Mouse (Mus musculus): ENCODE measurements around the gene Med12l. TPM values are rescaled to one million over a fixed set of nuclear protein-coding genes. Genes with fewer than 3 reads are reported as not detected.

Gene Med12l
- 2.4 and 2.5 TPM in 2 replicates for polyA plus RNA-seq (2015; fragmentation: Nextera tagmentation; extraction: Ambion mirVana)

DNA sequence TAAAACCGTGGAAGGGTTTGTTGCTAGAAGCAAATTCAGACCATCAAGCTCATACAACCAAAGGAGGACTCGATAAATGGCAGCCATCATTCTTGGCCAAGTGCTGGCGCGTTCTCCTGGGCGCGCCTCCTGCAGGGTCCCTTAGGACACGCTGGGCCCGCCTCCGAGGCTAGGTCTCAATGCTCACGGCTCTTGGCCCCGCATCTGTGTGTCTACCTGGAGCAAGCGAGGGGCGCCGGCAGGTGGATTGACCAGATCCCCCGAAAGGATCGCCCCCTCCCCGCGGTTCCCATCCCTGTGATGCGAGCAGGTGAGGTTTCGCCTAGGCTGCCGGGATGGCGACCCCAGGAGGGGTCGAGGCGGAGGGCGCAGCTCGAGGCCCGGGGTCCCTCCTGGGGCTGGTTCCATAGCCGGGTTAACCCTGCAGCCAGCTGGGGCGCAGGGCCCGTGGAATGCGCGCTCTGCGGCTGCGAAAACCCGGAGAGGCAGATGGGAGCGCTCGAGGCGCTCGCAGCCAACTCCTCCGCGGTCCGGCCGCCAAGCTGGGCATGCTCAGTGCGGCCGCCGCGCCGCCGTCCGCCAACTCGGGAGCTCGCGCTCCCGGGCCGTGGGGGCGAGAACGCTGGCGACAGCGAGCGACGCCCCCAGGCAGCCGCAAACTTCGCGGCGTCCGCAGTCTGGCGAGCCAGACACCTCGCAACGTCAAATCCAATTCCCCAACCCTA lies at the start of gene Med12l:
Med12l (plus strand) TSS at position 555 of the 725 bp plus-strand sequence.
- ATAC-seq (replicated peaks; ENCODE audit: low FRiP score): peak; percentile 75
- WGBS: under 1% methylated on average over 69 of the region's 69 CpGs
- H3K27ac ChIP-seq: peak within 1 kb of the TSS; percentile 97
- H3K4me1 ChIP-seq: peaks cover 18% of the 10 kb centered on the region
- H3K9ac ChIP-seq: peak within 1 kb of the TSS; percentile 70
- H3K27me3 ChIP-seq: peaks cover 18% of the 10 kb centered on the region
- no peaks in the 10 kb centered on the region for H3K9me3 ChIP-seq (replicated peaks)
- H3K4me3 ChIP-seq (replicated peaks): peak within 1 kb of the TSS; percentile 72
- H3K4me2 ChIP-seq: peak within 1 kb of the TSS; percentile 98
- no peaks in the 10 kb centered on the region for H3K36me3 ChIP-seq

DNA sequence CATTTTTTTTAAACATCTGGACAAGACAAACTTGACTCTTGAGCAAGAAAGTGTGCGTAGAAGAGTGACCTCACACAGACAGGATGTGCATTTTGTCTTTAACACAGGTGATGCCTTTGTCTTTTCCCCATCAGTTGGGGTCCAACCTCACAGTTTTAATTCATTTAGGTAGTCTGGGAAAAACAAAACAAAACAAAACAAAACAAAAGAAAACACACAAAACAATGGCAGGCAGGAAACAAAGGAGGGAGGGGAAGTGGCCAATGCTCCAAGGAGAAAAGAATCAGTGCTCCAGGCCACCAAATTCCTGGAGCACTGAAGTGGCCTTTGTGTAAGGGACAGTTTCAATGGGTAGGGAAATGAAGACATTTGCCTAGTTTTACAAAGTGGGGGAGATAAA lies 44.5 kb upstream of the Med12l start:
- ATAC-seq (replicated peaks; ENCODE audit: low FRiP score): no peak
- H3K36me3 ChIP-seq: no peaks in the 10 kb centered on the region
- no peak overlapping the region for H3K4me2 ChIP-seq
- no peak overlapping the region for H3K4me3 ChIP-seq (replicated peaks)
- H3K27ac ChIP-seq: no peak overlapping the region
- H3K9ac ChIP-seq: no peak overlapping the region
- 76% methylated on average over 1 of the region's 1 CpGs for WGBS
- no peaks in the 10 kb centered on the region for H3K4me1 ChIP-seq
- no peaks in the 10 kb centered on the region for H3K27me3 ChIP-seq
- H3K9me3 ChIP-seq (replicated peaks): no peaks in the 10 kb centered on the region

DNA sequence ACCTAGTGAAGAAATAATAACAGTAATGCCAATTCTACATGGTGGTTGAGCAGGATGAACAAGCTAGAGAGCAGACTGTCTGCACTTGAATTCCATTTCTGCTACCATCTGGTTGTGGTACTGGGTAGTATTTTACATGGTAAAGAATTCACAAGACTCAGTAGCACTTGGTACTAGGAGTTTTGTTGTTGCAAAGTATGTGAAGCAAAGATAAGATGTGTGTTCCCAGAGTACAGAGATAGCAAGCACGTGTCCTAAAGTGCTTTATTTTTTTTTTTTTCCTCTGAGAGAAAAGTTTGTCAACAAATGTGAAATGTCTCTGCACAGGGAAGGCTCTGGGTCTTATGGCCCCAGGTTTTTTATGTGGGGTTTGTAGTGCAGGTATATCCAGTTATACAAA lies 28.2 kb upstream of the Med12l start:
- ATAC-seq (replicated peaks; ENCODE audit: low FRiP score): no peak
- Histone ChIP-seq H3K36me3 (no peaks in the 10 kb centered on the region), H3K27ac (no peak overlapping the region), H3K27me3 (no peaks in the 10 kb centered on the region), H3K9ac (no peak overlapping the region), H3K4me2 (no peak overlapping the region), H3K9me3 (replicated peaks) (no peaks in the 10 kb centered on the region), H3K4me3 (replicated peaks) (no peak overlapping the region), H3K4me1 (no peaks in the 10 kb centered on the region)
- WGBS: 71% methylated on average over 1 of the region's 1 CpGs

DNA sequence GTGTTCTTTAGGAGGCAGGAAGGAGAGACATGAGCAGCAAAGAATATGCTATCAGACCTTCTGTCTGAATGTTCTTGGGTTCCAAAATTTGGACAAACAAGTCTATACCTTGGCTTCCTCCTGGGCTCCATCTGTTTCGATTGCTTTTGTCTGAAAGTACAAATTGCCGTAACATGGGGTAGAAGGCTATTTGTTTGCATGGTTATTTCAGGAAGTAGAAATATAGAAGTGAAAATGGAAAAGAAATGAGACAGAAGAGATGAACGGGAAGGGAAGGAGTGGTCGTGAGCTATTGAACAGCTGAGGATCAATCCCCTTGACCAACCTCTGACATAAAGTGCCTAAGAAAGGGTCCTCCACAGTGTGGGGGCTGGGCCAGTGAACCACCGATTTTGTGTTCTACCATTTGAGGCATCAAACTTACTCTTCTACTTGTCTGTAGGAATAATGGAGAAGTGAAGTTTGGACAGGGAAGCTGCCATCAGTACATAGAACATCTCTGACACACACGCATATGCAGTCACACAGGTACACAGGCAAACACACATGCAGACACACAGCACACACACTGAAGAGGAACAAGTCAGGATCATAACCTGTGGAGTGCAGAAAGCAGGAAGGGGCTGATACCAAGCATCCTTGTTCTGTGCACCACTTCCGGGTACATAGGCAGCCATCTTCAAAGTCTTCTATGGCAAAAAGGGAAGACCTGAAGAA lies 27.6 kb upstream of the Med12l start:
- Histone ChIP-seq H3K9me3 (replicated peaks) (no peaks in the 10 kb centered on the region), H3K9ac (no peak overlapping the region), H3K4me3 (replicated peaks) (no peak overlapping the region), H3K27me3 (no peaks in the 10 kb centered on the region), H3K36me3 (no peaks in the 10 kb centered on the region), H3K27ac (no peak overlapping the region), H3K4me1 (0 out of 2 replicates have a peak, but pooled peaks cover 2% of the 10 kb centered on the region), H3K4me2 (no peak overlapping the region)
- ATAC-seq (replicated peaks; ENCODE audit: low FRiP score): no peak
- WGBS: 92% methylated on average over 7 of the region's 7 CpGs

DNA sequence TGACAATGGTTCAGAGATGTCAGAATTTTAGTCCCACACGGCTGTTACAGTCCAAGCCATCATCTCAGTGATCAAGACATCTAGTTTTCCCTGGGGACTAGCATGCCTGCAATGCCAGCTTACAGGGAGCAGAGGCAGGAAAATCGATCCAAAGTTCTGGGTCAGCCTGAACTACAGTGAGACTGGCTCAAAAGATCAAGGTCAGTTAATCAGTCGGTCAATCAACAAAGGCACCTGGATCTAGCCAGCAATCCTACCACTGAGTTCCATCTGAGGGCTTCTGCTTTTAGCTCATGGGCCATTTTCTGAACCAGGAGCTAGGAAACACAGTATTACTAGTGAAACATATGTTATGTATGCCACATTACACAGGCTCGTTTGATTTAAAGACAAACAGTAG lies 25.0 kb upstream of the Med12l start:
- H3K9ac ChIP-seq: no peak overlapping the region
- ATAC-seq (replicated peaks; ENCODE audit: low FRiP score): no peak
- WGBS: 78% methylated on average over 4 of the region's 4 CpGs
- 0 out of 2 replicates have a peak, but pooled peaks cover 3% of the 10 kb centered on the region for H3K4me1 ChIP-seq
- H3K9me3 ChIP-seq (replicated peaks): no peaks in the 10 kb centered on the region
- no peaks in the 10 kb centered on the region for H3K36me3 ChIP-seq
- peaks cover 6% of the 10 kb centered on the region; the same call in 1 of the 2 replicates for H3K27me3 ChIP-seq
- no peak overlapping the region for H3K4me2 ChIP-seq
- H3K27ac ChIP-seq: no peak overlapping the region
- no peak overlapping the region for H3K4me3 ChIP-seq (replicated peaks)

DNA sequence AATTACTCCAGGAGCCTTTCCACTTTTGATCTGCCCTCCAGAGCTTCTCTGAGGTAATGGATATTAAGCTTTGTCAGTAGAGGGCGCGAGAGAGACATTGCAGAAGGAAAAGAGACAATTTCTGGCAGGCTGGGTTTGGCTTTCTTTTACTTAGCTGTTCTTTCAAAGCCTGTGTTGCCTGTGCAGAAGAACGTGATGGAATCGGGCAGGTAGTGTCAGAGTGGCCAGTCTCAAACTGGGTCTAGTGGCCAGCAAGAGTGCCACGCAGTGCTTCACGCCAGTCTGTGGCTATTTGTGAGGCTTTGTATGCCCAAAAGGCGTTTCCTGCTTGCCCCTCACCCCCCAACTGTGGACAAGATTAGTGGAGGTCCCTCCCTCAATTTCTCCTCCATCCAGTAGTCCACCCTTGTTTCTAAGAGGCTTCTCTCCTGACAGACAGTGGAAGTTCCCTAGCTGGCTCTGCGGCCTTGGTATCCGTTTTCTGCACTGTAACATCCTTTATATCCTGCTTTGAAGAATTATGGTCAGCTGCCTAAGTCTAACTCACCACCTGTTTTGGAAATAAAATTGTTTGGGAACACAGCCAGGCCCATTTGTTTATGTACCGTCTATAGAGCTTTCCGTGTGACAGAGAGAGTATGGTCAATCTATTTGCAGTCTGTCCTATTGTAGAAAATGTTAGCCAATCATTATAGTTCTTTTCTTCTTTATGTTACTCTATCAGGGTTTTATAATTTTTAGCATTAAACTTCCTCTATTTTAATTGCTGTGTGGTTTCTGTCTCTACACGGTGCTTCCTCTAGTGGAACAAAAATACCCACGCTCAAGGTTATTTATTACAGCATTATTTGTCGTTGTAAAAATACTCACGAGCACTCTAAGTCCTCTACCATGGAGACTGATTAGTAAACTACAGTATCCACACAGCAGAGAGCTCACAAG lies 22.5 kb upstream of the Med12l start:
- ATAC-seq (replicated peaks; ENCODE audit: low FRiP score): peak; percentile 58; the same call in 1 of the 2 replicates
- Histone ChIP-seq H3K9me3 (replicated peaks) (no peaks in the 10 kb centered on the region), H3K4me1 (0 out of 2 replicates have a peak, but pooled peaks cover 3% of the 10 kb centered on the region), H3K4me3 (replicated peaks) (no peak overlapping the region), H3K27ac (no peak overlapping the region), H3K4me2 (peak overlapping the region; percentile 39), H3K36me3 (no peaks in the 10 kb centered on the region), H3K9ac (no peak overlapping the region), H3K27me3 (peaks cover 16% of the 10 kb centered on the region)
- WGBS: 37% methylated on average over 15 of the region's 15 CpGs

DNA sequence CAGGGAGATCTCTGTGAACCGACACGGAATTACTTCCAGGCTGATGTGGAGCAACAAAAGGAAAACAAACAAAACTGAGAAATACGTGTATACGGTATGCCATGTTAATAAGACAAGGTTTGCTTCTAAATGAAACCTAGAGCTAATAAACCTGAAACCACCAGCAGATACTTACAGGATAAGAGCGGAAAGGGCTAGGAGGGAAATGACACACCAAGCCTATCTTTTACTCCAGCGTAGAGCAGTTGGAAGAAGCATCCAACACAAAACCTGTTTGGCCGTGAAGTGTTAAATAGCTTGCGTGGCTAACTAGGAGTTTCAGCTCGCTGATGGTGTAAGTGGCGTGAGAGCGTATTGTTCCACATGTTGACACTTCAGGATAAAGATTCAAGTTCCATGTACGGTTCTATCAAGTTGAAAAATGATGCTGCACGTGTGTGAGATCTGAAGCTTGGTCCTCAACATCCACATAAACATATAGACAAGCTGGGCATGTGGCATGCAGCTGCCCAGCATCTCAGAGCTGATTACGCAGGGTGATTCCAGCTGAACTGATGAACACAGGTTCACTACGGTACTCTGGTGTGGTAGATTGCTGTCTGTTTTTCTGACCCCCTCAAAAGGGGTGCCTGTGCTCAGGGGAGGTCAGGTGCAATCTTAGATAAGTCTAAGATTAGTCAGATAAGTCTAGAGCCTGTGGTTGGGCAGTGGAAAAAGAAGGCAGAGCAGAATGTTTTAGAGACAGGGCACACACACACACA lies 21.6 kb upstream of the Med12l start:
- H3K27me3 ChIP-seq: peaks cover 20% of the 10 kb centered on the region
- no peak overlapping the region for H3K4me3 ChIP-seq (replicated peaks)
- no peak overlapping the region for H3K4me2 ChIP-seq
- 78% methylated on average over 15 of the region's 15 CpGs for WGBS
- no peaks in the 10 kb centered on the region for H3K36me3 ChIP-seq
- no peak overlapping the region for H3K27ac ChIP-seq
- H3K9me3 ChIP-seq (replicated peaks): no peaks in the 10 kb centered on the region
- H3K9ac ChIP-seq: no peak overlapping the region
- 0 out of 2 replicates have a peak, but pooled peaks cover 3% of the 10 kb centered on the region for H3K4me1 ChIP-seq
- ATAC-seq (replicated peaks; ENCODE audit: low FRiP score): no peak

DNA sequence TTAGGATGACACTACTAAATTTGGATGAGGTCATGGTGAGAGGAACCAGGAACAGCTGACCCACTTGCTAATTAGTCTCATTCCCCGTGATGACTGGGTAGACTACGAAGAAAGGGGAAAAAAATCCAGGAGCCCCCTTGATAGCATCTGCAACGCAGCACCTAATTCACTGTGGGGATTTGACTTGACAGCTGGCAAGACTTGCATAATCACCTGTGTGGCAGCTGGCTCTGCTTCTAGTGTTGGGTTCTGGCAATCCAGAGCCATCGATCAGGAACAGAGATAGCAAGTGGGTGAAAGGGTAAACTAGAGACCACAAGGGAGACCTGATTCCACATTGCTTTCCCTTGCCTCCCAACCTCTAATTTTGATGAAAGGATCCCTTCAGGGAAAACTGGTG lies 19.8 kb upstream of the Med12l start:
- no peaks in the 10 kb centered on the region for H3K9me3 ChIP-seq (replicated peaks)
- no peak overlapping the region for H3K4me3 ChIP-seq (replicated peaks)
- WGBS: 66% methylated on average over 4 of the region's 4 CpGs
- H3K9ac ChIP-seq: no peak overlapping the region
- H3K4me2 ChIP-seq: no peak overlapping the region
- no peak for ATAC-seq (replicated peaks; ENCODE audit: low FRiP score)
- no peaks in the 10 kb centered on the region for H3K36me3 ChIP-seq
- H3K27ac ChIP-seq: no peak overlapping the region
- H3K27me3 ChIP-seq: peaks cover 20% of the 10 kb centered on the region
- 0 out of 2 replicates have a peak, but pooled peaks cover 3% of the 10 kb centered on the region for H3K4me1 ChIP-seq

DNA sequence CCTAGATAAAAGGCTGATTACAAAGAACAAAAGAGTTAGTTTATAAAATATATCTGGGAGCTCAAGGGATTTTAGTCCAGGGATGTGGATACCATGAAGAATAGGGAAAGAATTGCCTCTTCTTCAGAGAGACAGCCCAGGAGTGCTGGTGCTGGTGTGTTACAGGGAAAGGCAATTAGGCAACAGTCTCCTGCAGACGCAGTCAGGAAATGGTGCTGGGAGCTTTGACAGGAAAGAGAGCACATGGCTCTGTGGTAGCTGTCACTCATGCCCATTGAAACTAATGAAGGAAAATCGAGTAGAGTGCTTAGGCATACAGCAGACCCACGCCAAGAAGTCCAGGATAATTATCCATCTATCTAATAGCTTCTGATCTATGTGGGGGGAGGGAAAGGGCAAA lies 16.3 kb upstream of the Med12l start:
- H3K27ac ChIP-seq: no peak overlapping the region
- H3K27me3 ChIP-seq: peaks cover 20% of the 10 kb centered on the region
- no peaks in the 10 kb centered on the region for H3K36me3 ChIP-seq
- no peak overlapping the region for H3K9ac ChIP-seq
- no peak overlapping the region for H3K4me2 ChIP-seq
- H3K9me3 ChIP-seq (replicated peaks): no peaks in the 10 kb centered on the region
- H3K4me1 ChIP-seq: no peaks in the 10 kb centered on the region
- WGBS: 50% methylated on average over 3 of the region's 3 CpGs
- H3K4me3 ChIP-seq (replicated peaks): no peak overlapping the region
- ATAC-seq (replicated peaks; ENCODE audit: low FRiP score): no peak

DNA sequence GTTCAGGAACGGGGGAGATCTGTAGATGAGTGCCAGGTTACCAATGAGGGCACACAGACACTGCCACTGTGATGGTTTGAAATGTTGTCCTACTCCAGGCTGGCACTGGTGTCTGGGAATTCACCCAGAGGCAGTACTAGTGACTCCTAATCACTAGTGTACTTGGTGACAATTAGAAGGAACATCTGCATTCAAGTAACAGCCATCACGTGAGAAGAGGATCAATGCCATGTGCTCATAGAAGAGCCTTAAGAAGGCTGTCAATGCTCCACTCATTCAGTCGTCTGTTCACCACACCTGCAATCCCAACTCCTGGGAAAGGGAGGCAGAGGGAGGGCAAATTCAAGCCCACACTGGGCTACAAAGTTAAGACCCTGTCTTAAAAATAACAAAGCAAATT lies 15.1 kb upstream of the Med12l start:
- Histone ChIP-seq H3K9ac (no peak overlapping the region), H3K36me3 (no peaks in the 10 kb centered on the region), H3K9me3 (replicated peaks) (no peaks in the 10 kb centered on the region), H3K4me1 (no peaks in the 10 kb centered on the region), H3K4me2 (no peak overlapping the region), H3K4me3 (replicated peaks) (no peak overlapping the region), H3K27ac (no peak overlapping the region), H3K27me3 (peaks cover 15% of the 10 kb centered on the region)
- WGBS: 64% methylated on average over 3 of the region's 3 CpGs
- ATAC-seq (replicated peaks; ENCODE audit: low FRiP score): no peak

DNA sequence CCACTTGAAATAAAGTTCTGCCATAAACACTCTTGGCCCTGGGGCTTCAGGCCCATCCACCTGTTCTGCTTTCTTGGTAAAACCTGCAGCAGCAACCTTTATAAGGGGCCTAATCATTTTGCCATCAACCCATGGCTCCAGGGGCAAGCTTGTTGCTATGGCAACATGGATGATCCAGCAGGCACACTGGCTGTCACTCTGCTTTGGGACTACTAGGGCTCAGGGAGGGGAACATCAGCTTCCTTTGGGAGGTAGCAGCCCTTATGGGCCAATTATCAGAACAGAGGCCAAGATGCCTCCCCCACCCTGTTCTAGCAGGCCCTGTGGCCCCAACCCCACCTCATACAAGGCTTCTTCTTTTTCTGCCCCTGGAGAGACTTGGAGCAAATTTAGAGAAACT lies 13.5 kb upstream of the Med12l start:
- Histone ChIP-seq H3K4me3 (replicated peaks) (no peak overlapping the region), H3K36me3 (no peaks in the 10 kb centered on the region), H3K4me1 (no peaks in the 10 kb centered on the region), H3K27ac (no peak overlapping the region), H3K27me3 (peaks cover 5% of the 10 kb centered on the region; the same call in 1 of the 2 replicates), H3K4me2 (no peak overlapping the region), H3K9ac (no peak overlapping the region), H3K9me3 (replicated peaks) (no peaks in the 10 kb centered on the region)
- ATAC-seq (replicated peaks; ENCODE audit: low FRiP score): no peak
